Mouse (Mus musculus) hindbrain, postnatal 0 days (tissue): ENCODE data around the gene Galnt11. TPM values are rescaled to one million over a fixed set of nuclear protein-coding genes. Genes with fewer than 3 reads are reported as not detected.

Experiments used
- ATAC-seq: fragments of 200-750 bp; cut with Nextera tagmentation; 2 replicates; pipeline ENCODE4 v1.8.0; 2017; ENCODE audit warnings: mild to moderate bottlenecking, moderate TSS enrichment, moderate library complexity
- DNase-seq: peaks from one replicate; pipeline ENCODE4 v3.0.0-alpha.2; 2015; ENCODE audit warnings: low spot score
- H3K27ac ChIP-seq: fragments of 300-500 bp; sonication (generic); 2 replicates; pipeline ENCODE4 v1.5.1; 2014; ENCODE audit warnings: mild to moderate bottlenecking
- H3K27me3 ChIP-seq: fragments of 300-500 bp; sonication (generic); 2 replicates; pipeline ENCODE4 v1.6.1; 2014; ENCODE audit warnings: low read length, mixed read lengths; ENCODE audit not compliant: insufficient read depth
- H3K36me3 ChIP-seq: fragments of 300-500 bp; sonication (generic); 2 replicates; pipeline ENCODE4 v1.6.1; 2014; ENCODE audit warnings: low read length, mixed read lengths; ENCODE audit not compliant: insufficient read depth
- H3K4me1 ChIP-seq: fragments of 300-500 bp; sonication (generic); 2 replicates; pipeline ENCODE4 v1.6.1; 2014; ENCODE audit warnings: antibody characterized with exemption, low read length, mixed read lengths; ENCODE audit not compliant: insufficient read depth
- H3K4me2 ChIP-seq: fragments of 300-500 bp; sonication (generic); 2 replicates; pipeline ENCODE4 v1.6.1; 2014; ENCODE audit warnings: low read depth, mild to moderate bottlenecking, low read length, moderate library complexity, mixed read lengths
- H3K4me3 ChIP-seq: fragments of 300-500 bp; sonication (generic); 2 replicates; pipeline ENCODE4 v1.5.1; 2014; ENCODE audit warnings: low read length
- H3K9ac ChIP-seq: fragments of 300-500 bp; sonication (generic); replicated peaks from 2 replicates; pipeline ENCODE4 v1.6.1; 2014; ENCODE audit warnings: mild to moderate bottlenecking, low read length, moderate library complexity, mixed read lengths
- H3K9me3 ChIP-seq: fragments of 300-500 bp; sonication (generic); 2 replicates; pipeline ENCODE4 v1.6.1; 2016; ENCODE audit warnings: low read length, mixed read lengths
- CTCF ChIP-seq: IDR thresholded peaks from 2 replicates; pipeline ENCODE4 v1.5.1; 2016; ENCODE audit warnings: antibody characterized with exemption, control low read depth, low read depth
- WGBS: fragments of 180-500 bp; shearing (Covaris S2); extraction: QIAGEN DNeasy Blood & Tissue Kit; methylation state at CpG from one replicate; pipeline ENCODE4 v1.1.7; 2014; 5-methylcytosine and 5-hydroxymethylcytosine counted together
- polyA plus RNA-seq: library from polyadenylated mRNA; unstranded; fragments of >200 nt; fragmentation: Nextera tagmentation; extraction: Ambion mirVana; gene quantifications from 2 replicates; pipeline ENCODE4 v1.2.1, GENCODE M21; 2015
- total RNA-seq: library from RNA; depleted of rRNA; stranded (reverse); fragments of >200 nt; gene quantifications from 2 replicates; pipeline ENCODE4 v1.2.3, GENCODE M21; 2014; rRNA removed

The Galnt11 gene
- total and polyA plus RNA-seq, 2 experiments from 2014 or later, result 56.7 to 56.8 TPM

DNA sequence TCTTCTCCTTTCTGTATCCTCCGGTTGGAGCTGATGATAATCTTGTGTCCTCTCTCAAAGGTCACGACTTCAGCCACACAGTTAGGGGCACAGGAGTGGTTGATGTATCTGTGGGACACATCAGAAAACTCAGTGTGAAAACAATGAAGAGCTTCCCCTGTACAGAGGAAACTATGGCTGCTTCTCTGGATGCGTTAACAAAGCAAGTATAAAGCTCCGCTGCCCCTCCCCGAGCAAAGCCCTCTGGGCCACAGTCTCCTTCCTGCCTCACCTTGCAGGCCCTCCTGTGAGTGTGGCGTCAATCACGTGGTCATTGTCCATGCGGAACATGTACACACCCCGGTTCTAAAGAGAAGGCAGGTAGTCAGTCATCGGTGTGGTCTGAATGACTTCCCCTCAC, 53.9 kb downstream of the Galnt11 start:
- no peaks in the 10 kb centered on the region for H3K27me3 ChIP-seq
- H3K4me3 ChIP-seq, result no peak overlapping the region
- H3K4me1 ChIP-seq, result no peaks in the 10 kb centered on the region
- no peak overlapping the region for H3K4me2 ChIP-seq
- no peak for TF ChIP-seq CTCF
- peaks cover 51% of the 10 kb centered on the region for H3K36me3 ChIP-seq
- no peaks in the 10 kb centered on the region for H3K9me3 ChIP-seq
- ATAC-seq (no peak), DNase-seq (no peak)
- no peak overlapping the region for H3K9ac ChIP-seq
- WGBS, result 85% methylated on average over 10 of the region's 10 CpGs
- H3K27ac ChIP-seq, result no peak overlapping the region

DNA sequence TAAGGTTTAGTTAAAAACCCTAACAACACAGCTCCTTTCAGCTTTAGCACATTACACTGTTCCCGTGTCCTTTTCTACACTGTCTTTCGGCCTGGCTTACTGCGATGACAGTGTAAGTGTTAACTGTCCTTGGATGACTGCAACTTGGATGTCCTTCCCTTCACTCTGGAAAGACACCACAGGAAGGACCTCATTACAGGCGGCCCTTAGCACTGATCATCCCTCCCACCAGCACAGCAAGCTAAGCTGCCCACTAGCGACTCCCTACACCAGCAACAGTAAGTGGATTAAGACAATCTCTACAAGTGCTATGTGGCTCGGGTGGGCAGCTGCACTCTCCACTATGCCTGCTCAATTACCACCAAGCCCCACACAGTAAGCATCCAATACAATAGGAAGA, 54.7 kb downstream of the Galnt11 start:
- Histone ChIP-seq H3K9ac (no peak overlapping the region), H3K36me3 (peaks cover 51% of the 10 kb centered on the region), H3K4me2 (no peak overlapping the region), H3K27me3 (no peaks in the 10 kb centered on the region), H3K4me3 (no peak overlapping the region), H3K4me1 (no peaks in the 10 kb centered on the region), H3K9me3 (no peaks in the 10 kb centered on the region), H3K27ac (no peak overlapping the region)
- no peak for TF ChIP-seq CTCF
- no peak for ATAC-seq
- no peak for DNase-seq
- 84% methylated on average over 6 of the region's 6 CpGs for WGBS

DNA sequence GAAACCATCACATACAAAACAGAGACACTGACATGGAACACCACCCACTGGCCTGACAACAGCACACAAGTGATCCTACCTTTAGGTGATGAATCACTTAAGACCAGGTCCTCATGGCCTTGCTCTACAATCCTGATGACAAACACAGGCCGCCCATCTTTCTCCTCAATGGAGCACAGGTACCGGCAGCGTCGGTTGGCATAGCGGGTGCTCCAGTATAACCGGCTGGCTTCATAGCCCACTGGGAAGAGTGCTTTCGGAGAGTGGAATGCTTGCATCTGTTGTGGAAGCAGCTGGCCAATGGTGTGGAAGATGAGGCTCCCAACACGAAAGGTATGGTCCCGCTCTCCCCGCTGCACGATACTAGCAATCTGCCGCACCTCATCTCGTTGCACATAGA, 62.3 kb downstream of the Galnt11 start:
- WGBS, result 94% methylated on average over 13 of the region's 13 CpGs
- H3K27me3 ChIP-seq, result no peaks in the 10 kb centered on the region
- no peak for TF ChIP-seq CTCF
- H3K36me3 ChIP-seq, result peaks cover 45% of the 10 kb centered on the region
- DNase-seq, result no peak
- ATAC-seq, result no peak
- no peak overlapping the region for H3K9ac ChIP-seq
- no peak overlapping the region for H3K27ac ChIP-seq
- H3K4me3 ChIP-seq, result no peak overlapping the region
- no peaks in the 10 kb centered on the region for H3K4me1 ChIP-seq
- H3K9me3 ChIP-seq, result no peaks in the 10 kb centered on the region
- no peak overlapping the region for H3K4me2 ChIP-seq

DNA sequence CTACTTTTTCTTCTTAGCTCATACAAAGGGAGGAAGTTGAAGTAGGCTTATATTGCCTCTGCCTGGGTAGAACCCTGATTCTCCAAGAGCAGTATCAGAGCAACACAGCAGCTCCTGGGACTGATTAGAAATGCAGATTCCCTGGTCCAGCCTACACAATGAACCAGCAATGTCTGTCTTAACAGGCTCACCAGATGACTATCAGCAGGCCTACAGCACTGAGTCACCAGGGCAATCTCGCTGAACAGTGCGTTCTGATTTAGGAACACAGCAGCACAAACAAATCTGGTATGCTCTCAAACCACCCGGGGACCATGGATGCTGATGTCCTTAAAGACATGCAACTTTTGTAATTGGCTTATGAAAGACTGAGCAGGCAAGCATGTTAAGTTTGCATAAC, 75.1 kb downstream of the Galnt11 start:
- DNase-seq, result no peak

DNA sequence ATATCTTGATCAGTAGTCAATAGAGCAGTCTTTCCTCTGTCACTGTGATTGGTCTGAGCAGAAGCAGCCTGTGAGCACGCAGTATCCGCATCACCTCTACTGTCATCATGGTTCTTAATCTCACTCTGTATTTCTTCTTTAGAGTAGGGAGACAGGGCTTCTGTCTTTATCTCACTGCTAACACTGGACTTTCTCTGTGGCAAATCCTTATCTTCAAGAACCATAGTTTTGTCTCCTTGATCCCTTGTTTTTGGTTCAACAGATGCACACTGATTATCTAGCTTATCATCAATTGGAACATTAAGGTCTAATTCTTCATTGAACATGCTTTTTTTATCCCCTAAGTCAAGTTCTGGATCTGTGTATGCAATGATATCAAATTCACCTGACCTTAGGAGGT, 88.5 kb downstream of the Galnt11 start:
- H3K4me1 ChIP-seq, result no peaks in the 10 kb centered on the region
- TF ChIP-seq CTCF, result no peak
- no peak overlapping the region for H3K4me3 ChIP-seq
- DNase-seq (no peak), ATAC-seq (no peak)
- WGBS, result 92% methylated on average over 2 of the region's 2 CpGs
- no peaks in the 10 kb centered on the region for H3K27me3 ChIP-seq
- no peak overlapping the region for H3K9ac ChIP-seq
- H3K36me3 ChIP-seq, result peaks cover 37% of the 10 kb centered on the region
- no peaks in the 10 kb centered on the region for H3K9me3 ChIP-seq
- no peak overlapping the region for H3K27ac ChIP-seq
- H3K4me2 ChIP-seq, result no peak overlapping the region

More for the DNA sequence above, 75.1 kb downstream of the Galnt11 start:
- Histone ChIP-seq H3K9ac (no peak overlapping the region), H3K9me3 (no peaks in the 10 kb centered on the region), H3K4me3 (no peak overlapping the region), H3K36me3 (peaks cover 26% of the 10 kb centered on the region), H3K27me3 (no peaks in the 10 kb centered on the region), H3K4me1 (no peaks in the 10 kb centered on the region), H3K27ac (no peak overlapping the region), H3K4me2 (no peak overlapping the region)
- 46% methylated on average over 3 of the region's 3 CpGs for WGBS
- no peak for ATAC-seq
- no peak for TF ChIP-seq CTCF

DNA sequence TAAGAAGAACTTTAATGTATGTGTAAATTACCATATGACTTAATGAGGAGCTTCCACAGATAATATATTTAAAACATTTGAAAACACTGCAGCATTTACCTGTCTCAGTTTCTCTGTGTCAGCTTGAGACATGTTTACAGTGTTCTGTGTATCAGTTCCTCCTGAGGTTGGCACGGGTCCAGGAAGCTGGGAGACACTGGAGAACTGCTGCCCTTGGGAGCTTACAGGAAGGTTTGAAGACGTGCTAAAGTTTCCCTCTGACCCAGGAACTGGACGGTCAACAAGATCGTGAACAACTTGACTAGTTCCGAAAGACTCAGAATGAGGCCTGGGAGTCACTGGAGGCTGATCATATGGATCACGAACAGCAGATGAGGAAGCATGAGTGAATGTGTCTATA, 92.2 kb downstream of the Galnt11 start:
- Histone ChIP-seq H3K4me1 (no peaks in the 10 kb centered on the region), H3K4me3 (no peak overlapping the region), H3K27ac (no peak overlapping the region), H3K4me2 (no peak overlapping the region), H3K27me3 (no peaks in the 10 kb centered on the region), H3K9me3 (no peaks in the 10 kb centered on the region), H3K36me3 (peaks cover 45% of the 10 kb centered on the region), H3K9ac (no peak overlapping the region)
- WGBS, result 84% methylated on average over 6 of the region's 6 CpGs
- ATAC-seq (no peak), DNase-seq (no peak)
- no peak for TF ChIP-seq CTCF

Other genes with a start within 250 kb of the Galnt11 start
- gene Prkag2, start 121.3 kb upstream of the Galnt11 start, total RNA-seq, result 31.4 and 38.3 TPM in 2 replicates
- gene Prkag2, start 121.3 kb upstream of the Galnt11 start, polyA plus RNA-seq, result 85.5 and 86.4 TPM in 2 replicates
- not detected in 2 replicates for gene Galntl5, start 40.4 kb upstream of the Galnt11 start, total RNA-seq
- not detected in 2 replicates for gene Galntl5, start 40.4 kb upstream of the Galnt11 start, polyA plus RNA-seq
- not detected in 2 replicates for gene E130116L18Rik, start 1.2 kb downstream of the Galnt11 start, total RNA-seq
- gene E130116L18Rik, start 1.2 kb downstream of the Galnt11 start, polyA plus RNA-seq, result 1.3 TPM in 1 of 2 replicates, not detected in the other